Mouse (Mus musculus): ENCODE data around the gene Zcchc24.

Gene Zcchc24

DNA sequence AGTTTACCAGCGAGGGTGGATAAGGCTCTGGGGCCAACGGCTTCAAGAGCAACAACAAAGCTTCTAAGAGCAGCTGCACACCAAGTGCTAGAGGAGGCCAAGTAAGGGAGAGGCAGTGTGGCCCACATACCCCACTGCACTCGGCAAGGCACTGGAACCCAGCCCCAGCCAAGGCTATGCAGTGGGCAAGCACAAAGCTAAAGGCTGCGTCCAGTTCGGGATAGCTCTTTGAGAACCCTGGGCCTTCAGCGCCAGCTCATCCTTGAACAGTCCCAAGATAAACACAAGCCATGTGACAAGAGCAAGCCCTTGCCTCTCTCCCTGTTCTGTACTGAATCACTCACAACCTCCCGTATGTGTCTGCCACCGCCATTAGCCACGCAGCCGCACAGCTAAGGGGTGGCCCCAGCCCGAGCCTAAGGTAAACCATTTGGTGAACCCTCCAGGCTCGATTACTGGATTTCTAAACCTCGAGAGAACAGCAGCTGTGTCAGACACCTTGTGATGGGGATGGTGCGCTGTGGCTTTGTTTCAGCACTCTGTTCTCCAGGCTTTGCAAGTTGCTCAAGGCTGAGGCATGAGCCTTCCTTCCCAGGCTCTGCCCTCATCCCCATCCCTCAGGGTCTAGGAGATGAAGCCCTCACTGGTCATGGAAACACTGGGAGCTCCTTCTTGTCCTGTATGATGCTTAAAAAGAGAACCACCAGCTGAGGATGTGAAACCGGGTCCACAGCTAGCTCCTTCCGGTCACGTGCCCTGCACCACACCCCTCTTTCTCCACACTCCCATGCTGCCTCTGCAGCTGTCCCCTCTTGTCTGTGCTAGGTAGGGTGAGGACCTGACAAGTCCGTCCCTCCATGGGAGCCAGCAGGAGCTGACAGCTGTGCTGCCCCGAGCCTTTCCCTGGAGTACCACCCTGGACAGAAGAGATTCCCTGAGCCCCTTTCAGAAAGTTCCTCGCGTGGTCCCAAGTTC, 21.6 kb downstream of the Zcchc24 start:
- DNase-seq, result no peak

- no peak for DNase-seq
Observed at GRCm38 (mm10) chr14:25746371-25746770, 22.5 kb downstream of the Zcchc24 start.

DNA sequence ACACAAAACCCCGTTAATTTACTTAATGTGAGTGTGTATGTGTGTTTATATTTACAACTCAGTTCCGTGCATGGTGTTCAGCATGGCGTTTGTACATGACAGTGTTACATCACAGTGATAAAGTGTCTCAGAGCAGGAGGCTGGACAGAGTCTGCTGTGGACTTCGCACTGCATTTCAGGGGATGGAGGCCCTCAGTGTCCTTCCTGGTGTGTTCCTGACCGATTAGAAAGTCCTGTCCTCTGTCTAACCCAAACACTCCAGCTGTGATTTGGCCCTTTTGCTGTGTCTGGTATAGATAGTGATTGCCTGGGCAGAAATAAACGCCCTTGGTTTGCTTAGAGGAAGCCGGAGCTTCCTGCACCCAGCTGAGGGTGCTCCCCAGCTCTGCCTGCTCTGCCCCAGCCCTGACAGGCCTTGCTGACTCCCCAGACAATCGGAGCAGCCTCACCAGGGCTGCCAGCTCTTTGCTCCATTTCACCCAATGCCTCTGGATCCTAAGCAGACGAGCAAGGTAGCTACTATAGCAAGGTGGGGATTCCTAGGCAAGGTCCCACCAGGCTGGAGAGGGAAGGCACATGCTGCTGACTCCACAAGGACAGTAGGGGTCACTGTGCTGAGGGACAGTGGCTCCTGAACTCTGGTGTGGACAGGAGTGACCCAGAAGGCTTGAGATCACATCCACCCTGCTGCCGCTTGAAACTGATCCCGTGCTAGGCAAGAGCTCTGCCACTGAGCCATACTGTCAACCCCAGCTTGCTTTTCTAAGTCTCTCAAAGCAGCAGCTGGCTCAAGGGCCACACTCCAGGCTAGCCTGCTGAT, 23.3 kb downstream of the Zcchc24 start:
- no peak for DNase-seq

- DNase-seq, result no peak
Observed at GRCm38 (mm10) chr14:25742943-25743342, 25.9 kb downstream of the Zcchc24 start.

GRCm38 (mm10) chr14:25741840-25742367, 26.9 kb downstream of the Zcchc24 start:
- DNase-seq, result no peak

GRCm38 (mm10) chr14:25741211-25741610, 27.6 kb downstream of the Zcchc24 start:
- no peak for DNase-seq

- peak; percentile 77 for DNase-seq
Observed at GRCm38 (mm10) chr14:25739957-25740565, 28.8 kb downstream of the Zcchc24 start.

GRCm38 (mm10) chr14:25738591-25739001, 30.2 kb downstream of the Zcchc24 start:
- no peak for DNase-seq

DNA sequence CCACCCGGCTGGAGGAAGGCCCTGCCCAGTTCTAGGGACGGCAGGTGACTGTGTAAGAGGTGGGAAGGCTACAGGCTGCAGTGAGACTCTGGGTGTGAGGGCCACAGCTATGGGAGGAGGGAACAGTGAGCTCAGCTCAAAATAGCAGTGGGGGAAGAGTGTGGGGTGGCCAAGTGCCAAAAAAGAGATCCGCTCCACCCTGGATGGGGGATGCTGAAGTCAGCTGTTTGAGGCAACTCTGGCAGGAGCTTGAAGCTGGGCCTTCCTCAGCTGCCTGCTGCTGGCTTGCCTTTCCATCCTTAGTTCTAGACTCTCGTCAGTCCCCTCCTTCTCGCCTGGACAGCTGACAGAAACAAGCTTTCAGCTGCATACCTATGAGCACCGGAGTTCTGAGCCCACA, 32.2 kb downstream of the Zcchc24 start:
- peak; percentile 54 for DNase-seq

- no peak for DNase-seq
Observed at GRCm38 (mm10) chr14:25736140-25736539, 32.7 kb downstream of the Zcchc24 start.

DNA sequence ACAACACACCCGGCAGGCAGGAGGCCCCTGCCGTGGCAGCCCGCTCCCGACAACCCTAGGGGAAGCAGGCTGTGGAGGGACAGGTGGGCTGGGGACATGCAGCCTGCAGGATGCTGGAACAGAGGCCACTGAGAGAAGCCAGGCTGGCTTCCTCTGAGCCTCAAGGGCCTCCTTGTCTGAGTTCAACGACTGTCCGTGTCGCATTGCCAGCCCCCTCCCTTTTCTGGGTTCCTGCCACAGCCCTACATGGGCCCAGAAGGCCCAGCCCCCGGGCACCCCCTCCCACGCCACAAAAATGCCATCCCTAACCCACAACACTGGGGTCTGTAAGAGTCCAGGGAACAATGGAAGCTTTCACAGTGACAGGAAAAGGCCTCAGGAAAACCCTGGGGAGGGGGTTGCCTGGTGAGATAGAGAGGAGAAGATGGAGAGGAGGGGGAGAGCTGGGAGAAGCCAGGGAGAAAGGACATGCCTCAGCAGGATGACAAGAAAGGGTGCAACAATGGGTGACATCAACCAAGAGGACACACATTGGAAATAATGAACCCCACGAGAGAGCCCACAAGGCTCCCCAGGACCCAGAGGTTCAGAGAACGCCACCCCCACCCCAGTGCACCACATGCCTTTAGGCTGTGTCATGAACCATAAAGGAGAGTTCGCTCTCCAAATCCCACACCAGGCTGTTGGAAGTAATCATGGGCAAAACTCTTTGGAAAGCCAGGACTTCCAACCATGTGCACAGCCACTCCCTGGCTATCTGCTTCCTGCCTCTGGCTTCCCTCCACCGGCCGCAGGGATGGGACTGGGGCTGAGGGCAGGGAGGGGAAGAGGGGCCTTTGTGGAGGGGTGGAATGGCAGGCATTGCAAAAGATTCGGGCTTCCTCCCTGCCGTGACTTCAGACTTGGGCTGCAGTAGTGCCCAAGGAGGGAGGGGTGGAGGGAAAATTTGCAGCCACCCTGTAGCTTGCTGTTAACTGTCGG, 33.8 kb downstream of the Zcchc24 start:
- DNase-seq, result peak; percentile 37

DNA sequence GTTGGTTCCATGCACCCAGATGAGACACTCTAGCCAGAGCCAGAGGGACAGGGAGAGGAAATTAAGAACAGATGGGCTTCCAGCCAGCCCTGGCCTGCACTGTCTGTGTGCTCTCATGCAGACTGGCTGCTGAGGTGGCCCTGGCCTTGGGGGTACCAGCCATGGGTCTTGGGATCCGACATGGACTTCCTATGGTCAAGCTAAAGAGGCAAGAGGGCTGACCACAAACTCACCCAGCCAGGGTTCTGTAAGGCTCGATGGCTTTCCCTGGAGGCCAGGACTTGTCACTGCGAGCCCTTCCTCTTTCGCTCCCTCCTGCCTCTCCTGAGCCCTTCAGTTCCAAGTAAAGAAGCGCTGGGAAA, 41.7 kb downstream of the Zcchc24 start:
- DNase-seq, result no peak

- DNase-seq, result no peak
Observed at GRCm38 (mm10) chr14:25726226-25727148, 42.4 kb downstream of the Zcchc24 start.

- DNase-seq, result no peak
Observed at GRCm38 (mm10) chr14:25725690-25726089, 43.1 kb downstream of the Zcchc24 start.

DNA sequence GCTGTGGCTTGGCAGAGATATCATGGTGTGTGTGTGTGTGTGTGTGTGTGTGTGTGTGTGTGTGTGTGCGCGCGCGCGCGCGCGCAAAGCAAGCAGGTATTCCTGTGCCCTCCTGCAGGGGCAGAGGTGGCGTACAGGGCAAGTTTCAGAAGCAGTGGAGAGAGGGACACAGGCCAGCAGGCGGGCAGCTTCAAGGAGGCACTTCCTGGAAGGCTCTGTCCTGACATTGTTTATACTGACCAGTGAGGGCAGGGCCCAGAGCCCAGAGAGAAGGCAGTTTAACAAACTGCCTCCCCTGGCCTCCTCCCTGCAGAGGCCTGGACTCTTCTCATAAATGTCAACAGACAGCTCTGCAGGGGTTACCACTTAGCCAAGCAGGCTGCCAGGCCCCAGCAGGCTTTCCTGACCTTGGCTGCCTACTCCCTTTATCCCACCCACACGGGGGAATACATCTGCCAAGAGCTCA, 43.8 kb downstream of the Zcchc24 start:
- DNase-seq, result peak; percentile 62

DNA sequence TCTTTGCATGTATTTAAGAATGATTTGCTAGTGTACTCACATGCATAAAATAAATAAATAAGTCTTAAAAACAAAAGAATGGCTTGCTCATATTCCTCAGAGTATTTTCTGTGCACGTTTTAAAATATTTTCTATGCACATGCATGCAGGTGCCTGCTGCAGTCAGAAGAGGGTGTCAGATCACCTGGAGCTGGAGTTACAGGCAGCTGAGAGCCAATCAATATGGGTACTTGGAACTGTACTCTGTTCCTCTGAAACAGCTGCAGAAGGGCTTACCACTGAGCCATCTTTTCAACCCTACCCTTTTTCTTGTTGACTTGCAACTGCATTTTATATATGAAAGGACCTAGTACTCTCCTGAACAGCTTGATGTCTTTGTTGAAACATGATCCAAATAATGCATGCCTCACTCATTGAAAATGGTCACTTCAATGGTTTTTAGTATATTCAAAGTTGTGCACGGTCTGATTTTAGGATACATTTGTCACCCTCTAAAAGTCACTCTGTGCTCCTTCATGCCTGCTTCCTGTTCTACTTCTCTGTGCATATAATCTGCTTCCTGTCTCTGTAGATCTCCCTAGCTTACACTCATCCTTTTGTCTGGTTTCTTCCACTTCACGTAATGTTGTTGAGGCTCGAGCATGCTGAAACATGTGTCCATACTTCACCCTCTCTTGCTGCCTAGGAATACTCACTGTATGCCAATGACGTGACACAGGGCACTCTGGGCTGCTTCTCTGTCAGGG, 47.7 kb downstream of the Zcchc24 start:
- DNase-seq, result no peak

DNA sequence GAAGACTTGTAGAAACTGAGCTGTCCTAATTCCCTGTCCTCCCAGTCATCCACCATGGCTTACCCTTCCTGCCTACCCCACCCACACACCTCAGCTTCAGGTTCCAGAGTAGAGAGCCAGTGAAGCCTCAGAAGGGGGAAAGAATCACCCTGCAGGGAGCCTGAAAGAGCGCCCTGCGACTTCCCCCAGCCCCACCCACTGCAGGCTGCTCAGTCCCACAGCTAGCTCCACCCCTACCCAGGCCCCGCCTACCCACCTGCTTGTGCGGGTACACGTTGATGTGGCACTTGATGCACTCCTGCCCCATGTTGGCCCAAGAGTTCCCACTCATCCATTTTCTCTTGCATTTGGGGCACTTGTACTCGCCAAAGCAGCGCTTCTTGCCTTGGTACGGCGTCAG, 49.5 kb downstream of the Zcchc24 start:
- DNase-seq, result no peak

DNA sequence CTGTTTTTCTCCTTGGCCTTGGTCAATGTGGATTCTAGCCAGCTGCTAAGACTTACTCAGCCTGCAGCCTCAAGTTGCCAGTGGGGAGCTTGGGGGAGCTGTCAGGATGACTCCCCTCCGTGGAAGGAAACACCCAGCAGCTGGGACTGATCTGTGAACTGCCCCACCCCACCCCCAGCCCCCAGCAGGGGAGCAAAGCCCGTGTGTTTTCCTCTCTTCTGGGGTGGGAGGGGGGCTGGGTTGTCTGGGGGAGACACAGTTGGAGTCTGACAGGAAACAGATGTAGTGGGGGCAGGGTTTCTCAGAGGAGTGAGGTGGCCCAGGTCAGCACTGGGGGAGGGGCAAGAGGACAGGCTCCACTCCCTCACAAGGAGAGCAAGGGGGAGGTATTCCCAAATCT, 50.4 kb downstream of the Zcchc24 start:
- DNase-seq, result no peak

GRCm38 (mm10) chr14:25717718-25718117, 51.1 kb downstream of the Zcchc24 start:
- DNase-seq, result no peak

GRCm38 (mm10) chr14:25716528-25716927, 52.3 kb downstream of the Zcchc24 start:
- no peak for DNase-seq
